Comparison of ENCODE assay signal across 9 mouse cellular contexts in genomic region chr11:117263096-117263808, GRCm38 (mm10).
A peak's percentile ranks its signal among the peaks of the same experiment; 100 is the strongest.
DNase-seq lines count a peak whose midpoint lies in the region; ATAC-seq and TF ChIP-seq lines count a peak whose summit lies in the region.
"Had no signal": no experiment of that assay in that cellular context is flagged by ENCODE, and none has a peak within 500 bp of the region (broad histone marks: within the 10 kb centered on the region; RNA-seq: fewer than 3 reads in every experiment).

No protein-coding gene starts in this region.

- peaks cover 20% of the 10 kb centered on the region; the same call in 1 of the 2 replicates for H3K79me2 ChIP-seq in liver, adult 2 months (ENCODE audit: control insufficient read depth, insufficient read depth, low read length)

- H3K9ac ChIP-seq in liver, adult 2 months (ENCODE audit: low read depth, low read length): no peak overlapping the region
- no peak overlapping the region for H3K9ac ChIP-seq in liver, postnatal 0 days (replicated peaks)
- H3K9ac ChIP-seq in midbrain, postnatal 0 days (replicated peaks; ENCODE audit: low read length, poor library complexity, severe bottlenecking): no peak overlapping the region

- TF ChIP-seq CTCF in liver, adult 2 months (IDR thresholded peaks at IDR 0.05; ENCODE audit: low read depth, low read length): no peak
- no peak for TF ChIP-seq CTCF in liver, postnatal 0 days (IDR thresholded peaks at IDR 0.05; ENCODE audit: low read depth)
- no peak for TF ChIP-seq CTCF in midbrain, postnatal 0 days (IDR thresholded peaks at IDR 0.05)

- ATAC-seq in liver, postnatal 0 days: no peak; the same call in 1 of the 2 replicates
- ATAC-seq in midbrain, postnatal 0 days (ENCODE audit: low FRiP score): no peak
- ATAC-seq: Patski had no signal

- peak; percentile 36 for DNase-seq in liver, adult 2 months (ENCODE audit: extremely low read depth, low read depth, low spot score)
- no peak for DNase-seq in liver, postnatal 0 days
- peak; percentile 58 for DNase-seq in embryo, embryonic 11 days
- DNase-seq in heart, postnatal 14 days: peak; percentile 62 to 67
- DNase-seq in neural tube, embryonic 10.5 days (ENCODE audit: extremely low spot score, low spot score): peak; percentile 48
- no peak for DNase-seq in B cell, adult 2 months
- DNase-seq in midbrain, postnatal 0 days (ENCODE audit: low spot score): no peak
- DNase-seq in spleen, postnatal 14 days (ENCODE audit: low spot score in 2 of 2): no peak

- 35% methylated on average over 9 of the region's 9 CpGs for WGBS in liver, adult 2 months
- WGBS in liver, postnatal 0 days (ENCODE audit: insufficient replicate concordance): 51% methylated on average over 9 of the region's 9 CpGs
- 64% methylated on average over 9 of the region's 9 CpGs for WGBS in midbrain, postnatal 0 days

- H3K4me1 ChIP-seq in liver, adult 2 months (ENCODE audit: control insufficient read depth, insufficient read depth, low read length): peaks cover 6% of the 10 kb centered on the region
- H3K4me1 ChIP-seq in liver, postnatal 0 days (ENCODE audit: insufficient read depth): peaks cover 31% of the 10 kb centered on the region
- H3K4me1 ChIP-seq in midbrain, postnatal 0 days (ENCODE audit: insufficient read depth, low read length): 0 out of 2 replicates have a peak, but pooled peaks cover 4% of the 10 kb centered on the region

- no peak overlapping the region for H3K4me3 ChIP-seq in liver, adult 2 months (ENCODE audit: insufficient read depth, low read depth, low read length)
- H3K4me3 ChIP-seq in liver, postnatal 0 days (ENCODE audit: low read depth, low read length): no peak overlapping the region
- no peak overlapping the region for H3K4me3 ChIP-seq in midbrain, postnatal 0 days (ENCODE audit: low read depth, low read length)

- H3K27me3 ChIP-seq in liver, adult 2 months (ENCODE audit: control insufficient read depth, insufficient read depth, low read length): no peaks in the 10 kb centered on the region
- H3K27me3 ChIP-seq in liver, postnatal 0 days (ENCODE audit: insufficient read depth, low read length): 0 out of 2 replicates have a peak, but pooled peaks cover 5% of the 10 kb centered on the region
- 0 out of 2 replicates have a peak, but pooled peaks cover 10% of the 10 kb centered on the region for H3K27me3 ChIP-seq in midbrain, postnatal 0 days (ENCODE audit: insufficient read depth, low read length)
- H3K27me3 ChIP-seq: Patski had no signal

- H3K27ac ChIP-seq in liver, adult 2 months (replicated peaks; ENCODE audit: insufficient read depth, low read depth, low read length): no peak overlapping the region; the same call in 1 of the 2 replicates
- no peak overlapping the region for H3K27ac ChIP-seq in liver, postnatal 0 days (ENCODE audit: low read depth)
- H3K27ac ChIP-seq in midbrain, postnatal 0 days (ENCODE audit: low read depth, low read length): no peak overlapping the region

- H3K4me2 ChIP-seq in liver, postnatal 0 days (ENCODE audit: low read depth, low read length): no peak overlapping the region
- H3K4me2 ChIP-seq in midbrain, postnatal 0 days (ENCODE audit: low read depth, low read length, poor library complexity, severe bottlenecking): no peak overlapping the region

- H3K9me3 ChIP-seq in liver, postnatal 0 days (ENCODE audit: low read length): no peaks in the 10 kb centered on the region
- H3K9me3 ChIP-seq in midbrain, postnatal 0 days (ENCODE audit: low read length): no peaks in the 10 kb centered on the region

- no peaks in the 10 kb centered on the region for H3K36me3 ChIP-seq in liver, adult 2 months (ENCODE audit: control insufficient read depth, insufficient read depth, low read length)
- H3K36me3 ChIP-seq in liver, postnatal 0 days (replicated peaks; ENCODE audit: insufficient read depth, low read length): no peaks in the 10 kb centered on the region
- H3K36me3 ChIP-seq in midbrain, postnatal 0 days (ENCODE audit: insufficient read depth, low read length): no peaks in the 10 kb centered on the region

- intact Hi-C loops in heart, postnatal 14 days (cut with DNase I): no loop called here

- no peak for TF ChIP-seq POLR2A in liver, adult 2 months (IDR thresholded peaks at IDR 0.05; ENCODE audit: extremely low read depth, insufficient read depth, low read length)

- TF ChIP-seq EP300 in liver, postnatal 0 days (IDR thresholded peaks at IDR 0.05; ENCODE audit: low read depth): no peak

Comparison
In these comparisons a context has a peak if more than half of its experiments do, and no peak if none do; other contexts are left out.
1. DNase-seq: peak in liver, adult 2 months (single experiment), embryo, embryonic 11 days (single experiment), heart, postnatal 14 days (2 of 2) and neural tube, embryonic 10.5 days (single experiment); none in liver, postnatal 0 days (single experiment), B cell, adult 2 months (0 of 2), midbrain, postnatal 0 days (single experiment) and spleen, postnatal 14 days (0 of 2).